Mouse (Mus musculus) kidney, adult 2 months (tissue): ENCODE results near the gene Dlgap4. TPM values are rescaled to one million over a fixed set of nuclear protein-coding genes. Genes with fewer than 3 reads are reported as not detected.

ENCODE experiments used
- DNase-seq: peaks from one replicate; pipeline ENCODE4 v3.0.0; 2021
- H3K27ac ChIP-seq: fragments of 200-500 bp; 2 replicates; pipeline ENCODE4 v1.5.1; 2012; ENCODE audit warnings: low read depth, low read length, control low read depth, inconsistent platforms; ENCODE audit not compliant: insufficient read depth
- H3K27me3 ChIP-seq: fragments of 200-500 bp; replicated peaks from 2 replicates; pipeline ENCODE4 v1.6.1; 2012; ENCODE audit warnings: mild to moderate bottlenecking, moderate library complexity, low read length, inconsistent platforms; ENCODE audit not compliant: control insufficient read depth, insufficient read depth
- H3K36me3 ChIP-seq: fragments of 200-500 bp; 2 replicates; pipeline ENCODE4 v1.6.1; 2012; ENCODE audit warnings: mild to moderate bottlenecking, moderate library complexity, low read length, inconsistent platforms; ENCODE audit not compliant: control insufficient read depth, insufficient read depth
- H3K4me1 ChIP-seq: fragments of 200-500 bp; 2 replicates; pipeline ENCODE4 v1.6.1; 2011; ENCODE audit warnings: low read length; ENCODE audit not compliant: control insufficient read depth, insufficient read depth
- H3K4me3 ChIP-seq: fragments of 200-500 bp; 2 replicates; pipeline ENCODE4 v1.5.1; 2011; ENCODE audit warnings: mild to moderate bottlenecking, low read depth, low read length, control low read depth; ENCODE audit not compliant: insufficient read depth
- CTCF ChIP-seq: fragments of 200-500 bp; conservative IDR thresholded peaks from 2 replicates; pipeline ENCODE4 v1.5.1; 2011; ENCODE audit warnings: low read depth, mild to moderate bottlenecking, control low read depth, low read length, moderate library complexity, mixed read lengths; ENCODE audit not compliant: insufficient read depth, insufficient read length
- POLR2A ChIP-seq: fragments of 200-500 bp; IDR thresholded peaks from one replicate; pipeline ENCODE4 v1.6.1; 2011; ENCODE audit warnings: low read depth, low read length, control low read depth
- WGBS: fragments of 180-500 bp; shearing (Covaris S2); methylation state at CpG from one replicate; pipeline ENCODE4 v1.1.7; 2018; 5-methylcytosine and 5-hydroxymethylcytosine counted together
- polyA plus RNA-seq: library from polyadenylated mRNA; depleted of rRNA; stranded (reverse); fragments of >200 nt; gene quantifications from 2 replicates; pipeline ENCODE4 v1.2.3, GENCODE M21; 2012

Gene Dlgap4
- polyA plus RNA-seq, 1 experiment = 50.6 TPM

- TF ChIP-seq CTCF (no peak), POLR2A (no peak)
- no peak overlapping the region for H3K4me3 ChIP-seq
- H3K27me3 ChIP-seq = no peaks in the 10 kb centered on the region
- H3K36me3 ChIP-seq = no peaks in the 10 kb centered on the region
- H3K27ac ChIP-seq = no peak overlapping the region
- no peaks in the 10 kb centered on the region for H3K4me1 ChIP-seq
- no peak for DNase-seq
- WGBS = 59% methylated on average over 8 of the region's 8 CpGs
Observed at GRCm38 (mm10) chr2:156626544-156626943, 13.0 kb downstream of the Dlgap4 start.

GRCm38 (mm10) chr2:156627917-156628316 lies 14.4 kb downstream of the Dlgap4 start:
- WGBS = 83% methylated on average over 17 of the region's 17 CpGs
- Histone ChIP-seq H3K4me3 (no peak overlapping the region), H3K36me3 (no peaks in the 10 kb centered on the region), H3K27ac (no peak overlapping the region), H3K27me3 (no peaks in the 10 kb centered on the region), H3K4me1 (no peaks in the 10 kb centered on the region)
- DNase-seq = no peak
- no peak for TF ChIP-seq POLR2A
- TF ChIP-seq CTCF = no peak

GRCm38 (mm10) chr2:156630288-156630687 lies 16.8 kb downstream of the Dlgap4 start:
- DNase-seq = no peak

GRCm38 (mm10) chr2:156632721-156633120 lies 19.2 kb downstream of the Dlgap4 start:
- Histone ChIP-seq H3K27me3 (no peaks in the 10 kb centered on the region), H3K27ac (no peak overlapping the region), H3K4me3 (no peak overlapping the region), H3K4me1 (no peaks in the 10 kb centered on the region), H3K36me3 (no peaks in the 10 kb centered on the region)
- WGBS = 84% methylated on average over 9 of the region's 9 CpGs
- DNase-seq = no peak
- TF ChIP-seq CTCF (no peak), POLR2A (no peak)

More at GRCm38 (mm10) chr2:156630288-156630687, 16.8 kb downstream of the Dlgap4 start:
- no peaks in the 10 kb centered on the region for H3K4me1 ChIP-seq
- 75% methylated on average over 1 of the region's 1 CpGs for WGBS
- TF ChIP-seq POLR2A (no peak), CTCF (0 out of 2 replicates have a peak, but pooled peaks have one; percentile 15)
- no peaks in the 10 kb centered on the region for H3K27me3 ChIP-seq
- no peak overlapping the region for H3K4me3 ChIP-seq
- no peaks in the 10 kb centered on the region for H3K36me3 ChIP-seq
- H3K27ac ChIP-seq = no peak overlapping the region

- 85% methylated on average over 9 of the region's 9 CpGs for WGBS
- no peaks in the 10 kb centered on the region for H3K27me3 ChIP-seq
- H3K4me1 ChIP-seq = no peaks in the 10 kb centered on the region
- H3K36me3 ChIP-seq = no peaks in the 10 kb centered on the region
- TF ChIP-seq CTCF = no peak
- TF ChIP-seq POLR2A = no peak
- no peak overlapping the region for H3K27ac ChIP-seq
- DNase-seq = no peak
- no peak overlapping the region for H3K4me3 ChIP-seq
Observed at GRCm38 (mm10) chr2:156635091-156635490, 21.6 kb downstream of the Dlgap4 start.

GRCm38 (mm10) chr2:156641141-156641540 lies 27.6 kb downstream of the Dlgap4 start:
- no peak for TF ChIP-seq CTCF
- no peaks in the 10 kb centered on the region for H3K27me3 ChIP-seq
- no peak overlapping the region for H3K27ac ChIP-seq
- no peak for DNase-seq
- H3K36me3 ChIP-seq = no peaks in the 10 kb centered on the region
- WGBS = 55% methylated on average over 2 of the region's 2 CpGs
- no peaks in the 10 kb centered on the region for H3K4me1 ChIP-seq
- H3K4me3 ChIP-seq = no peak overlapping the region

- no peak overlapping the region for H3K4me3 ChIP-seq
- H3K27me3 ChIP-seq = no peaks in the 10 kb centered on the region
- no peaks in the 10 kb centered on the region for H3K4me1 ChIP-seq
- 13% methylated on average over 4 of the region's 4 CpGs for WGBS
- H3K27ac ChIP-seq = no peak overlapping the region
- TF ChIP-seq CTCF (no peak), POLR2A (no peak)
- no peaks in the 10 kb centered on the region for H3K36me3 ChIP-seq
- no peak for DNase-seq
Observed at GRCm38 (mm10) chr2:156642931-156643330, 29.4 kb downstream of the Dlgap4 start.

GRCm38 (mm10) chr2:156643406-156643805 lies 29.9 kb downstream of the Dlgap4 start:
- Histone ChIP-seq H3K4me3 (no peak overlapping the region), H3K36me3 (no peaks in the 10 kb centered on the region), H3K4me1 (no peaks in the 10 kb centered on the region), H3K27ac (no peak overlapping the region), H3K27me3 (no peaks in the 10 kb centered on the region)
- TF ChIP-seq CTCF = no peak
- TF ChIP-seq POLR2A = no peak
- DNase-seq = no peak
- 41% methylated on average over 3 of the region's 3 CpGs for WGBS
